Mouse (Mus musculus) adrenal gland, postnatal 4 days (tissue): ENCODE data around the gene Gm45021. TPM values are rescaled to one million over a fixed set of nuclear protein-coding genes. Genes with fewer than 3 reads are reported as not detected.

ENCODE experiments used
- DNase-seq, 2 experiments: peaks; one replicate each; pipeline ENCODE4 v3.0.0; 2021 to 2022; ENCODE audit warnings: low spot score in 2 of 2, mixed read lengths in 2 of 2
- total RNA-seq, 2 experiments: library from RNA; stranded (reverse); gene quantifications; 2 replicates each; pipeline ENCODE4 v1.2.3; 2021

Gm45021 gene
- total RNA-seq, 2 experiments from 2014 or later: not detected

- no peak for DNase-seq
These were observed 56.9 kb downstream of the Gm45021 start for GRCm38 (mm10) chr6:48646309-48646690.

DNA sequence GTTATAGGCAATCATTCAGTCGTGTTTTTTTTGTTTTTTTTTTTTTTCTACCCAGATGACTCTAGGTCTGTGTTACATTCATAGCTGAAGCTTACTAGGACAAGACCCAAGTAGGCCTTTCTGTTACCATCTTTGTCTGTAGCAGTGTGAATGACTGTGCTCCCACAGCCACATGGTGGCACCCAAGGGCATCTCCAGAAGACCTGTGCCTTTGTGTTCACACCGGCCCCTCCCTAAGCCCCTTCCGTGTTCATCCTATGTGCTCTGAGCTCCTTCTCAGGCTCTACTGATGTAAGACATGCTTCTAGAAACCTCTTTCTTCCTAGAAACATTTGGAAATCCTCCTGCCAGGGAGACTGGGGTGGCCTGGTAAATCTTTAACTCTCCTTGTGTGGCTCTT is 57.6 kb downstream of the Gm45021 start, which contains the start of gene Gimap8:
Gene Gimap8, plus strand, starts transcription at position 240 of the 400 bp plus-strand sequence.
- DNase-seq: no peak

DNA sequence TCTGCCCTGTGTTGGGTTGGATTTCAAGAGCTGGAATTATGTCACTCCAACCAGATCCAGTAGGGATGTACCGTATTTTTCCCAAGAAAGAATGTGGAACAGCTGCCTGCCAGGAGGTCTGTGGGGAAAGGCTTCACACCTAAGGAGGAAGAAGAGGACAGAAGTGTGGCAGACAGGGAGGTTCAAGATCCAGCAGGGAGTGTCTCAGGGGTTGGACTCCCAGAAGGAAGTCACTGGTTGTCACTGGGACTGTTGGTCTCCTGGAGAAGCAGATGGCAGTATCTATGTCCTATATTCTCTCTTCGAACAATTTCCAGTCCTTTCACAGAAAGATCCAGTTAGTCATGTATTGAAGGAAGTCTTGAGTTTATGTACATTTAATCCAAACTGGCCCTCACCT is 58.2 kb downstream of the Gm45021 start:
- no peak for DNase-seq

GRCm38 (mm10) chr6:48648779-48649178 is 59.4 kb downstream of the Gm45021 start:
- no peak for DNase-seq

DNA sequence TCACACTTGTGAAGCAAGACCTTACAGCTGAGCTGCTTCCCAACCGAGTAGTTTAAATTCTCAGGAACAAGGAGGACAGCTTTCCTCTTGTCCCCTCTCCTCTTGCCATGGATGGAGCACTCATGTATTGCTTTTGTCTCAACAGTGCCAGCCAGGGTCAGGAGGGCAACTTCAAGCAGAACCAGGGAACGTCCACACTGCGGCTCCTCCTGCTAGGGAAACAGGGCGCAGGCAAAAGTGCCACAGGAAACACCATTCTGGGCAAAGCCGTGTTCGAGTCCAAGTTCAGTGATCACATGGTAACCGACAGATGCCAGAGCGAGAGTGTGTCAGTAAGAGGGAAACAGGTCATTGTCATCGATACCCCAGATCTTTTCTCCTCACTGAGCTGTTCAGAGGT is 60.6 kb downstream of the Gm45021 start:
- DNase-seq: no peak

- no peak for DNase-seq
These were observed 69.3 kb downstream of the Gm45021 start for GRCm38 (mm10) chr6:48658721-48659120.

Other genes with a start within 250 kb of the Gm45021 start
- gene Krba1, start 194.0 kb upstream of the Gm45021 start, total RNA-seq: 10 to 100 TPM; 47.5 to 50.8 TPM
- 10 to 100 TPM; 64.1 to 64.7 TPM for gene Zfp467, start 143.8 kb upstream of the Gm45021 start, total RNA-seq
- gene Sspo, start 141.4 kb upstream of the Gm45021 start, total RNA-seq: 1 to 10 TPM; 2.6 to 4.0 TPM
- 10 to 100 TPM; 55.8 to 57.0 TPM for gene Atp6v0e2, start 52.0 kb upstream of the Gm45021 start, total RNA-seq
- gene Lrrc61, start 34.8 kb upstream of the Gm45021 start, total RNA-seq: 10 to 100 TPM; 42.8 to 43.5 TPM
- gene Rarres2, start 16.8 kb upstream of the Gm45021 start, total RNA-seq: 100 to 1,000 TPM in 1 of 2 experiments, 10 to 100 TPM in 1; 82.0 to 161 TPM
- gene Repin1, start 4.3 kb downstream of the Gm45021 start, total RNA-seq: 10 to 100 TPM; 59.7 to 61.5 TPM
- gene Gm44965, start 4.3 kb downstream of the Gm45021 start, total RNA-seq: 1 to 10 TPM in 1 of 2 experiments, not detected in 1; 2.0 TPM
- 10 to 100 TPM in 1 of 2 experiments, 1 to 10 TPM in 1; 7.8 to 10.0 TPM for gene Zfp775, start 12.5 kb downstream of the Gm45021 start, total RNA-seq
- gene AI854703, start 37.2 kb downstream of the Gm45021 start, total RNA-seq: 1 to 10 TPM; 2.1 to 3.3 TPM
- 10 to 100 TPM; 10.8 to 12.0 TPM for gene Gimap8, start 57.6 kb downstream of the Gm45021 start, total RNA-seq
- gene Gimap9, start 86.5 kb downstream of the Gm45021 start, total RNA-seq: 1 to 10 TPM; 7.2 to 9.3 TPM
- gene Gimap4, start 94.9 kb downstream of the Gm45021 start, total RNA-seq: 10 to 100 TPM; 40.8 to 48.9 TPM
- 10 to 100 TPM; 70.3 to 72.9 TPM for gene Gimap6, start 118.6 kb downstream of the Gm45021 start, total RNA-seq
- 1 to 10 TPM; 2.8 to 6.3 TPM for gene Gm28053, start 129.0 kb downstream of the Gm45021 start, total RNA-seq
- gene Gimap7, start 129.0 kb downstream of the Gm45021 start, total RNA-seq: not detected
- 10 to 100 TPM; 16.3 to 18.0 TPM for gene Gimap1, start 149.4 kb downstream of the Gm45021 start, total RNA-seq
- gene Gimap5, start 156.6 kb downstream of the Gm45021 start, total RNA-seq: 10 to 100 TPM; 19.9 to 24.1 TPM
- 1 to 10 TPM in 1 of 2 experiments, under 1 TPM in 1; 0.81 to 1.2 TPM for gene Gimap3, start 181.2 kb downstream of the Gm45021 start, total RNA-seq